Mouse (Mus musculus) retina, postnatal 7 days (tissue): ENCODE measurements at regions not wholly inside any gene's neighbourhood (a gene's known extent, or its start where the extent isn't known, plus 50 kb on each side); places are given as distances from the start of the nearest gene placed in this dataset.

Experiments
- DNase-seq: peaks from one replicate; pipeline ENCODE4 v3.0.0-alpha.2; 2012; ENCODE audit warnings: low read depth, low spot score

GRCm38 (mm10) chr16:79718230-79718629 is 627.3 kb upstream of the Tmprss15 start:
- DNase-seq: no peak

- DNase-seq: no peak
These were observed 601.5 kb upstream of the Tmprss15 start for GRCm38 (mm10) chr16:79692444-79692843.

- DNase-seq: no peak
These were observed 560.4 kb upstream of the Tmprss15 start for GRCm38 (mm10) chr16:79651162-79651741.

GRCm38 (mm10) chr16:79640898-79641297 is 550.0 kb upstream of the Tmprss15 start:
- no peak for DNase-seq

- no peak for DNase-seq
These were observed 536.2 kb upstream of the Tmprss15 start for GRCm38 (mm10) chr16:79627139-79627538.

GRCm38 (mm10) chr16:79611002-79611401 is 520.1 kb upstream of the Tmprss15 start:
- no peak for DNase-seq

GRCm38 (mm10) chr16:79590891-79591290 is 500.0 kb upstream of the Tmprss15 start:
- DNase-seq: no peak

GRCm38 (mm10) chr16:79585745-79586144 is 494.8 kb upstream of the Tmprss15 start:
- no peak for DNase-seq

- no peak for DNase-seq
These were observed 480.0 kb upstream of the Tmprss15 start for GRCm38 (mm10) chr16:79570867-79571266.

- DNase-seq: no peak
These were observed 443.5 kb upstream of the Tmprss15 start for GRCm38 (mm10) chr16:79534370-79534769.

- no peak for DNase-seq
These were observed 401.6 kb upstream of the Tmprss15 start for GRCm38 (mm10) chr16:79492493-79492892.

GRCm38 (mm10) chr16:79450871-79451270 is 360.0 kb upstream of the Tmprss15 start:
- DNase-seq: no peak

- no peak for DNase-seq
These were observed 358.8 kb upstream of the Tmprss15 start for GRCm38 (mm10) chr16:79449732-79450131.

- DNase-seq: no peak
These were observed 316.5 kb upstream of the Tmprss15 start for GRCm38 (mm10) chr16:79407385-79407784.

- no peak for DNase-seq
These were observed 315.3 kb upstream of the Tmprss15 start for GRCm38 (mm10) chr16:79406216-79406615.

GRCm38 (mm10) chr16:79404064-79404463 is 313.2 kb upstream of the Tmprss15 start:
- DNase-seq: no peak

GRCm38 (mm10) chr16:79400100-79400499 is 309.2 kb upstream of the Tmprss15 start:
- DNase-seq: no peak

GRCm38 (mm10) chr16:79398476-79398875 is 307.6 kb upstream of the Tmprss15 start:
- no peak for DNase-seq

GRCm38 (mm10) chr16:79394425-79394824 is 303.5 kb upstream of the Tmprss15 start:
- DNase-seq: no peak

GRCm38 (mm10) chr16:79386421-79386820 is 295.5 kb upstream of the Tmprss15 start:
- no peak for DNase-seq

GRCm38 (mm10) chr16:79350127-79350526 is 259.2 kb upstream of the Tmprss15 start:
- DNase-seq: no peak

GRCm38 (mm10) chr16:79342453-79342852 is 251.6 kb upstream of the Tmprss15 start:
- DNase-seq: no peak

- no peak for DNase-seq
These were observed 245.5 kb upstream of the Tmprss15 start for GRCm38 (mm10) chr16:79336416-79336815.

GRCm38 (mm10) chr16:79336016-79336415 is 245.1 kb upstream of the Tmprss15 start:
- no peak for DNase-seq
